Mouse (Mus musculus) left cerebral cortex, adult 18-20 months (tissue): Measurements from ENCODE around the gene Akr7a5. TPM values are rescaled to one million over a fixed set of nuclear protein-coding genes. Genes with fewer than 3 reads are reported as not detected.

Experiments
- DNase-seq, 2 experiments: peaks; one replicate each; pipeline ENCODE4 v3.0.0; 2021 to 2022; ENCODE audit warnings: low spot score in 2 of 2, mixed read lengths in 1 of 2
- long read RNA-seq, 2 experiments: library from polyadenylated mRNA; stranded (forward); transcript quantifications; one replicate each; pipeline ENCODE4 v2.0.0; 2021
- total RNA-seq, 2 experiments: library from RNA; stranded (reverse); gene quantifications; 2 replicates each; pipeline ENCODE4 v1.2.3; 2021

Akr7a5 gene
- total RNA-seq, result 10 to 100 TPM; 26.8 to 27.0 TPM
- long read RNA-seq, experiment 1, transcript Akr7a5-201 (7 exons, 1,288 nt), result major isoform, 30 of 36 reads
- long read RNA-seq, experiment 1, partial matches to known transcripts, result 1 of 36 reads
- long read RNA-seq, experiment 1, other reads (novel, unspliced or antisense), result 5 of 36 reads
- long read RNA-seq, experiment 2, transcript Akr7a5-201 (7 exons, 1,288 nt), result major isoform, 23 of 25 reads
- long read RNA-seq, experiment 2, partial matches to known transcripts, result 1 of 25 reads
- long read RNA-seq, experiment 2, other reads (novel, unspliced or antisense), result 1 of 25 reads

DNA sequence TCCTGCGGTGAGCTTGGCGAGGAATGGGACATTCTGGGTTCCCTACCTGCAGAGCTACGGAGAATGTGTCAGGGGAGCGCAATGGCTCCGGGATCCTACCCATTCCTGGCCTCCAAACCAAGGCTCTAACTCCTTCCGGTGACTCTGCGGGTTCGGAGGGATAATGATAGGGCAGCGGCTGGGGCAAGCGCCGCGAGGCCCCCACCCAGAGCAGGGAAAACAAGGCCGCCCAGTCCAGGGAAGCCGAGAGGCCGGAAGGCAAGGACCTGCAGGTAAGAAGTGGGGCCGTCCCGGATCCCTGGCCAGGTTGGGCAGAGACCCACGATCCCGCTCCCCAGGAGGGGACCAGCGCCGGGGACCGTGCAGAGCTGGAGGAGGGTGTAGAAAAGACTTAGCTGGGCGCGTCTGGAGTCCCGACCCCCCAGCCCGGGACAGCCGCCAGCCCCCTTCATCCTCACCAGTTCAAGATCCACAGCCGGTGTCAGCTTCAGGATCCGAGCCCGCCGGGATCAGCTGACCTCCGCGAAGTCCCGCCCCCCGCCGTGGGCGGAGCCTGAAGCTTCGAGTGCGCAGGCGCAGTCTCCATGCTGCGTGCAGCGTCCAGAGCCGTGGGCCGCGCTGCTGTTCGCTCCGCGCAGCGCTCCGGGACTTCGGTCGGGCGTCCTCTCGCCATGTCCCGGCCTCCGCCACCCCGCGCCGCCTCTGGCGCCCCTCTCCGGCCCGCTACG is at the start of gene Akr7a5, which contains the start of gene Pqlc2:
Gene Akr7a5 (plus strand): TSS at position 574 of the 728 bp plus-strand sequence.
Gene Pqlc2 (minus strand): TSS at position 538 of the 728 bp plus-strand sequence.
- peak; percentile 98 for DNase-seq

DNA sequence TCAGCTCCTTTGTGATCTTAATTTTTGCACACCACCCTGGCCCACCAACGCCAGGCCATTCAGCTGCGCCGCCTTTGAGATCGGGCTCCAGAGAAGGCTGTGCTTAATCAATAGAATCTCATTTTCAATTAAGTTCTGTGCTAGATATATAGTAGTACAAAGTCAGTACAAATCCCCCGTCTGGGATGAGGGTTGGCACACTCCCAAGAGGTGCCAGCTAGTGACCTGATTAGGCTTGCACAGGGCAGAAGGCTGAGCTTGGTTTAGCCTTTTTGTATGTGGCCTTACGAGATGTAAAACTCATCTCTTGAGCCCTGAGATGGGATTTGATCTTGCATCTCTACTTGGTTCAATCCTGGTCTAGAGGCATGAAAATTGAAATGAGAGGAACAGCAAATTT is 47.6 kb upstream of the Akr7a5 start:
- DNase-seq, result no peak

DNA sequence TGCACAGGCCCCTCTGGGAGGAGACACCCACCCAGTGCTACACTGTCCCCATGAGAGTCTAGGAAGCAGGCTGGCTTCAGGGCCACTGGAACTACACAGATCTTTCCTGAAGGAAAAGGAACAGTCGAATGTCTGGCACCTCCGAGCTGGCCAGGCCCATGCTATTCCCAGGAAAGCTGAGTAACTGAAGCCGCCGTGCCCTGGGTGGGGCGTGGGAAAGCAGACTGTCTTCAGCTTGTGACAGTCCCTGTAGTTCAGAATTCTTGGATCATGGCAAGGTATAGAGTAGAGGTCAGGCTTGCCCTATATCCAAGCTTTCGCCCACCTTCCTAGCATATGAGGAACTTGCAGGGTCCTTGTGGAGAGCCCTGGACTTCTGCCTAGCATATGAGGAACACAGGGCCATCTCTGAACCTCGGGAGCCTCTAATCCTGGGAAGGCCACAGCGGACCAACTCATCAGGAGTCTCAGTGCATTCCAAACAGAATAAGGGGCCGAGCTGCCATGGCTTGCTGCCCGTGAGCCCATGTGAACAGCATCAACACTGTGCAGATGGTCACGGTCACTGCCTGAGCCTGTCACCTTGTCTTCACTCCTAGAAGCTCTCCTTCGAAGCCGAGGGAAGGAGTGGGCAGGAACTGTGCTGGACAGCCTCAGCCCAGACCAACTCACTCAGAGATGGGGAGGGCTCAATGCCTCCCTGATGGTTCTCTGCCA is 44.6 kb upstream of the Akr7a5 start:
- DNase-seq, result no peak

DNA sequence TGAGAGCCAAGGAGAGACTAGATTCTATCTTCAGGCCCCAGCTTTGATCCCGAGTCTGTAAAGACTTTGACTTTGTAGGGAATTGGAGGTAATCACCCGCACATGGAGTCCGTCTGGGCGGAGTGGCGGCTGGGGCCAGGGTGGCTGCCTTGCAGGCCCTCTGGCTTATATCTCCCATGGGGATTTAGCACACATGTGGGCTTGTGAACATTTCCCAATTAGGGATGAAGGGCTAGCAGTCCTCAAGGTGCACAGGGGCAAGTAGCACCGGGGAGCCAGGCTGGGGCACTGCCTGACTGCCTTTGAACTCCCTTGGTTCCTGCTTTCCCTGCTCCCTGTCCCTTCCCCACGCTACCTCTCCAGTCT is 44.1 kb upstream of the Akr7a5 start:
- DNase-seq, result no peak

DNA sequence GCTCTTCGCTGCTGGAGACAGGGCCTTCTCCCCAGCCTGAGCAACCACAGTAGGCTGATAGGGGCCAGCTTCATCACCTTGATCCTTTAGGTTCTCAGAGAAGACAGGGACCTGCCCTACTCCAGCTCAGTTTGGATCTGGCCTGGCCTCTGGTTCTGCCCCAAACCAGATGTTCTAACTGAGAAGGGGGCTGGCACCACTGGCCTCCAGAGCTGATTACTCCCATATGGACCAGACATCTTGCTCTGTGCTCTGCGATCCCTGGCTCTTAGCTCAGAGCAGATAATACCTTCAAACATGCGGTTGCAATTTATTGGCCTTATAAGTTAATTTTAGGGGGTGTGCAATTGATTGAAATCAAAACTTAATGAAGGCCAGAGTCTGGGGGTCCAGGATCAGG is 43.2 kb upstream of the Akr7a5 start:
- DNase-seq, result no peak

DNA sequence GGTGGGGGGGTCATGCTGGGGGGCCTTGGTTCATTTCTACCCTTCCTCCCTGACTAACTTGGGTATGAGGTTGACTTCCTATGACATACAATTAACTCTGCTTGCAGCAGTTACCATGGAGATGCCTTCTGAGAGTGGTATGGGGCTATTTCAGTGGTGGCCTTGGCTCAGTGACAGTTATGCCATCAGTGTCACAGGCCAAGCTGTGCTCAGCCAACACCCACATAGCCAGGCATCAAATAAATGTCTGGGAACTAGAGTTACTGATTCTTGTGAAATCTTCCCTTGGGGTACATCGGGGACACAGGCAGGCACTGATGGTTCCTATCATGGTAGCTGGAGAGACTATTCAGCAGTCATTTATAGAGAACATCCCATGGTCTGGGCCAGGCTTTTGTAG is 42.3 kb upstream of the Akr7a5 start:
- no peak for DNase-seq

DNA sequence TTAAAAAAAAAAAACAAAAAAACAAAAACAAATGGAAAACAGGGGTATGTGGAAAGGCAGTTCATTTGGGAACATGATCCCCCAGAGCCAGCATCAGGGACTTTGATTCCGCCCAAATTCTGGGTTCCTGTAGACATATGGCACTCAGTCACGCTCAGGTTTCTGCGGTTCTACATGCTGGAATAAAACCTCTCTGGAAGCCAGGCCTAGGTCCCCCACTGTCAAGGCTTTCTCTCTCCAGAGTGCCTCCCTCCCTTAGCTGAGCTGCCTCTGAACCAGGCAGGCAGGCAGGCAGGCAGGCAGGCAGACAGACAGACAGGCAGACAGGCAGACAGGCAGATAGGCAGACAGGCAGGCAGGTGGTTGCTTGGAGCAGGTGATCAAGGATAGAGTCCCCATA is 40.4 kb upstream of the Akr7a5 start:
- no peak for DNase-seq

DNA sequence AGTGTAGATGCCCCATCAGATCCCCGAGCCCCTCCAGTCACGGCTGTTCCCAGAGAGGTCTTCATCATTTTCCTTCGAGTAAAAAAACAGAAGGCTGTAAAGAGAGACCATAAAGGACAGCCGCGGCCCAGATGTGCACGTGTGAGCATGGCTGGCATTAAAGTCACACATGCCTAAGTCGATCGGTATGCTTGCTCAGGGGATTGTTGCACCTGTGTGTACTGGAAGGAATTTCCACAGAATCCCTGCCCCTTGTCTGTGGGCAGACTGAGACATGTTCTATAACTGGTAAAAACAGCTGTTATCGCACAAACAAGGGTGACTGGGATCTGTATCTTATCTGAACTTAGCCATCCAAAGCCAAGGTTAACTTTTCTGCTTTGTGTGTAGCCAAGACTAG is 39.0 kb upstream of the Akr7a5 start:
- DNase-seq, result no peak

DNA sequence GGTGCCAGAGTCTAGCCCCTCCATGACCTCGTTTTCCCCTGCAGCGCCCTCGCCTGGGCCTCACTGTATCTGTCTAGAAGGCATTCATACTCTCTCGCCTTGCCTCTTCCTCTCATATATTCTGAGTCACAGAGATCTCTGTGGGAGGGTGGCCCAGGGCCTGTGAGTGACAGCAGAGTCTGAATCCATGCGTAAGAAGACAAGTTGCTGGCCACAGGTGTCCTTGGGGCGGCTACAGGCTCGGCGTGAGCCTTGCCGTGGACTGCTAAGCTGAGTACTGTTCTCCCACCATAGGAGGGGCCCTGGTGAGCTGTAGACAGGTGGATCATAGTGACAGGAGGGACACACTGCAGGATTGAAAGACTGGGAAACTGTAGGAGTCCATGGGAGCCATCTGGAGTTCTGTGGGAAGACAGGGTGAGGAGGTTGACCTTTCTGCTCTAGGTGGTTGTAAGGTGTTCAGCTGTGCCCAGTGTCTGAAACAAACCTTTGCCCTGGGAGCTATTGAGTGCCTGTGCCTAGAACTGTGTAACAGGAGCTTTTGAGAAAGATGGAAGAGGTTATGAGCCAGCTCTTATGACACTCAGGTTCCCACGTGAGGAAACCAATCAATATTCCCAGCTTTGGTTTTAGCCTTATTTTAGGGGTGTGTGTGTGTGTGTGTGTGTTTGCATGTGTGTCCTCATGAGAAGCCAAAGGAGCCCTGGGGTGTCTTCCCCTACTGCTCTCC is 37.4 kb upstream of the Akr7a5 start:
- no peak for DNase-seq

DNA sequence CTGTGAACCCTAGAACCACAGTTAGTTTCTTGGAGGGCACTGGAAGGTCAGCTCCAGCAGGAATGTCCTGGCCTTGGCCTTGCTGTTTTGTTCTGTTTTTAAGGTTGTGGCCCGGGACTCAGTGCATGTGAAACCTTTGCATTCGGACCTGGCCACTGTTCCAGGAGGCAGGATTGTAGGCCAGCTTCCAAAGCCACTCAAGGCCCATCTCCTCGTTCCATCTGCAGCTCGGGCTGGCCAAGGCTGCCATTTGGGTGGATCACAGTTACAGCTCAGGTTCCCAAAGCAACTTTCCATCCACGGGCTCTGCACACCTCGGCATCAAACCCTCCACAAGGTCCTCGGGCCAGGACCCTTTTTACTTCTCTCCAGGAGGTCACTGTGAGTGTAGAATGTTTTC is 36.0 kb upstream of the Akr7a5 start:
- DNase-seq, result no peak

DNA sequence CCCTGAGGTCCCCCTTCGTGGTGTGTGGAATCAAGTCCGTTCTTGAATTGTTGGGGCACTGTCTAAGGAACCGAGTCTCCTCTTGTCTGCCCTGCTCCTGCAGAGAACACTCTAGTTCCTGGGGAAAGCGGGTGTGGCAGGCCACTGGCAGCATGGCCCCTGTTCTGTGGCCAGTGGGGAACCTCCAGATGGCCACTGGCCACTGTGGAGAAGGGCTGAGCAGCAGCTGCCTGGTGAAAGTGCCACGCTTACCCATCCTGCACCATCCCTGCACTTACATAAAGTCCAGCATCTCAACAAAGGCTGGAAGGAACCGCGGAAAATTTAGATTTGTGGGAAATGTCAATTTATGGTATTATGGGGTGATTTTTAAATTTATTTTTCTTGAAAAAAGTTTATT is 34.1 kb upstream of the Akr7a5 start:
- no peak for DNase-seq

DNA sequence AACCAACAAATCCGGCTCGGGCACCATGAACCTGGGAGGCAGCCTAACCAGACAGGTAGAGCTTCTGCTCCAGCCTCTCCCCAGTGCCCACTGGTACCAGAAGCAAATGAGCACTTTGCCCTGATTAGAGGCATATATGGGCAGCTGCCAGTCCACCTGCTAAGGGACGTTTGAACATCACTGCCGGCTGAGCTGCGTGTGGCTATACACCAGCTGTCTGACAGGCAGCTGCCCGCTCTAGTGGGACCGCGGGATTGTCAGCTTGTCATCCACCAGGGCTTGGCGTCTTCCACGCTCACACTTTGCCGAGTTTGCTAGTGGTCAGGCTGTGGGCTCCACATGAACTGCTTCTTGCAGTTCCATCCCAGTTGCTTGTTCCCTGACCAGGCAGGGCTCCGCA is 30.0 kb upstream of the Akr7a5 start:
- no peak for DNase-seq

DNA sequence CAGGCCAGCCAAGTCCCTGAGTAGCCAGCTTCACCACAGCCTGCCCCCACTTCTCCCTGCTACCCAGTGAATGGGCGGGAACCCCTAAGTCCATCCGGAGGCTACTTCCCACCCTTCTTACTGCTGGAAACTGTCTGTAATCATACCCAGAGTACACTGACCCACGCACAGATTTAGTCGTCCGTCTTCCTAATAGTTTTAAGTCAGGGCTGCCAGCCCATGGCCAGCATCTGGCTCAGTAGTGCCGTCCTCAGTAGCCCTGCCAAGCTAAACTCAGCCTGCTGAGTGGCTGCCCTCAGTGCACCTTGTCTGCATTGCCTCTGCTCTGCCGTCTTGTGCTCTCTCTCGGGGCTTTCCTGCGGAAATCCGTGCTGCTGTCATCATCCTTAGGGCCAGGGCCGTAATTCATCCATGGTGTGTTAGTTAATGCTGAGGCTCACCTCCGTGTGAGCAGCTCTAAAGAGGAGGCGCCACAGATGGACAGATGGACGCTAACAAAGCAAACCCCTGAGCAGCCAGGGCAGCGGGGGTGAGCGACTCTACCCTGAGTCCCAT is 28.7 kb upstream of the Akr7a5 start:
- DNase-seq, result no peak

DNA sequence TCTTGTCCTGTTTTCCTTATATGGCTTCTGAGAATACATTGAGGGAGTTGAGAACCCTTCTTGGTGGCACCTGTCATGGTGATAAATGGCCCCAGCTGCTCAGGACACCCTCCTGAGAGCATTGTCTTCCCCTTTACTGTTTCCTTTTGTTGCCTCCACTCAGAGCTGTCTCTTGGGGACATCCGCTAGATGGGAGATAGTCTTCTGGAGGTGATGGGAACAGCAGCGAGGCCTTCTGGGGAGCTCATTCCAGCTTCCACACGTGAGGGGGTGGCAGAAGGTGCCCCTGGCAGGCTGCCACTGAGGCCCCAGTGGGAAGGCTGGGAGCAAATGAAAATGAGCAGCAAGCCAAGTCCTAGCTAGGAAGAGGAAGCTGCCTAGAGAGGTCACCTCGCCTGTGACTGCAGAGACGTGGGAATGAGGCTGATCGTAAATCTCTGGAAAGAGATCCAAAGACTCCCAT is 27.6 kb upstream of the Akr7a5 start:
- no peak for DNase-seq

DNA sequence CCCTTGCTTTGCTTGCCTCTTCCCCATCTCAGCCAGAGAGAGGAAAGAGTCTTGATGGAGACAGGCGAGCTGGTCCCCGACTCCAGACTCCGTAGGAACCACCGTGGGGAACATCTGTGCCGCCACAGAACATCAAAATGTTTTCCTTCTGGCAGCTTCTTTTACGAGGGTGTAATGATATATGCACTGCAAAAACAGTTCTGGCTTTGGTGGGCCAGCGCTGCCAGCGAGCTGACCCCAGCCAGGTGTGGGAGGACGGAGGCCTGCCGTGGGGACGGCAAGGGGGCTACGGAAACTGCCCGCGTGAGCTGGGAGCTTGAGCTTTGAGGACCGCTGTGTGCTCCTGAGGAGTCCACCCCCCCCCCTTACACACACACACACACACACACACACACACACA is 25.7 kb upstream of the Akr7a5 start:
- DNase-seq, result no peak

DNA sequence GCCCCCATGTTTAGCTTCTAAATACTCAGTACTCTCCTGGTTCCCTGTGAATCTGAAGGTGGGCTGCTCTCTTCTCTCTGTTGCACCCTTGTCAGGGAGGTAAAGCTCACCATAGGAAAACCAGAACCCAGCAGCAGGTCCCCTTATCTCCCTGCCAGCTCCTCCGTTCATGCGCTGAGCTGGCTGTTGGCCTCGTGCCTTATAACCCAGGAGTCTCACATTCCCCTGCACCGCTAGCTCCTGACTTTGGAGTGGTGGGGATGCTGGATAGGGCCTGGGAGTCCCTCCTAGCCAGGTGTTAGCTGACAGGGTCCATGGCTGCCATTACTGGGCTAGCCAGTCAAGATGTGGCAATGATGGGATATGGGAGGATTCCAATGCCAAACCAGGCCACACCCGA is 24.3 kb upstream of the Akr7a5 start:
- DNase-seq, result no peak

DNA sequence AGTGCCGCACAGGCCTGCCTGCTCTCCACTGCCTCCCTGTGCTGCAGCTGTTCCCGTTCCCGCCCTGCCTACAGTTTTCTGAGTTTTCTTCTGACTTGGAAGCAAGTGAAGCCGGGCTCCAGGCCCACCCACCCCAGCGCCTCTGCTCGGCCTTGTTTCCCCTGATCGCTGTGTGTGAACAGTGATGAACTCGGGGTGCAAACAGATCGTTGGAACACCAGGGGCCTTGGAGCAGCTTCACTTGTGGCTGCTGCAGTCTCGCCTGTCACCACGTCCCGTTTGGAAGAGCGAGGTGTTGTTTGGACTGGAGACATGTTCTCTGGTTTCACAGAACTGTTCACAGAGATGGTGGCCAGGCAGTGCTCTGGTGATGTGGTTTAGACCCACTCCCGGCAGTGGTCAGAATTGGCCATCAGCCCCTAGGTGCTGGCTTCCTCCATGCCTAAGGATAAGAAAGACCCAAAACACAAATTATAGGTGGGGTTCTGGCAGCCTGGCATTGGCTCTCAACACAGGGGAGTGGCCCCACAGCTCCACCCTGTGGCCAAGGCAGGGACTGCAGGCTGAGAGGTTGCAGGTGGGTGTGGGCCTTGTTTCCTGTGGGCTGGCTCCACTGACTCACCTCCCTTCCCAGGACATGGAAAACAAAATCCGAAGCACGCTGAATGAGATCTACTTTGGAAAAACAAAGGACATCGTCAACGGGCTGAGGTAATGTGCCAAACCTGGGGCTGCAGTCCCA is 23.3 kb upstream of the Akr7a5 start:
- peak; percentile 88 to 95 for DNase-seq

DNA sequence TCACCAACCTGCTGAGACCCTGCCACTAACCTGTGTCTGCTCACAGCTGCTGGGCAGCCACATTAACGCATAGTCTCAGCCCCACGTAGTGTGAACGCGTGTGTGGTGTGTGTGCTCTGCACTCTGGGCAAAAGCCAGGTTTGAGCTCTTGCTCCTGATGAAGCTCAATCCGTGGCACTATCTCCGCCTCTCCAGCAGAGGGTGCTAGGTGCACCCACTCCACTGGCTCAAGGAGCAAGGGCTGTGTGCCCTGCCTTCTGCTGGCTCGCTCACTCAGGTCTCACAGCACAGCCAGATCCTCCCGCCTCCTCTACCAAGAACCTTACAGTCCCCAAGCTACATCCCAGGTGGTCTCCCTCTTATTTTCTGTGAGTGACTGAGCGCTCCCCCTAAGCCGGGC is 21.5 kb upstream of the Akr7a5 start:
- peak; percentile 65 to 66 for DNase-seq

DNA sequence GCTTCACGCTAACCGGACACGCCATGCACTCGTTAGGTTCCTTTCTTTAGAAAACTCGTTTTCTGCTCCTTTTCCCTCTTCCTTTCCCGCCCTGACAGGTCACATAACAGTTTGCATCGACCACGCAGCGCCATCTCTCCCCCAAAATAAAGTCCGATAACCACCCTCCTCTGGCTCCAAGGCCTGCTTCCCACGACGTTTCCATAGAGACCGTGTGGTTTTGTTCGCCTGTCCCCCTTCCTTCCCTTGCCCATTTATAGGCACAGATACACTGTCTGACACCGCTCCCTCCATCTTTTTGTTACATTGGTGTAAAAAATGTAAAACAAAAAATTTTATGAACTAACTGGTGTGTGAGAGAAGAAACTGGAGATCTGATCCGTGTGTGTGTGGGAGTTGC is 19.4 kb upstream of the Akr7a5 start:
- no peak for DNase-seq

DNA sequence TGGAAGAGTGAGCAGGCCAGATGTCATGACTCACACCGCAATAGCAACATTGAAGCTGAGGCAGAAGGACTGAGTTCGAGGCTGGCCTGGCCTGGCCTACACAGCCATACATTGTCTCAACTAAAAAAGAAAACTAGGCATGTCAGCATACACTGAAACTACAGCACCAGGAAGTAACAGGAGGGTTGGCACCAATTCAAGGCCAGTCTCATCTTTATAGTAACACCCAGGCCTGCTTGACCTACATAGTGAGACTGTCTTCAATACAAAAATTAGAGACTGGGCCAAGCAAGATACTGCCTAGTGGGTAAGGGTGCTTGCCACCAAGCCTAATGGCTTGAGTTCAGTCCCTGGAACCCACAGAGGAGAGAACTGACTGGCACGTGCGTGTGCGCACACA is 18.5 kb upstream of the Akr7a5 start:
- DNase-seq, result no peak
